Mouse (Mus musculus): ENCODE data around the gene Rpusd1. TPM values are rescaled to one million over a fixed set of nuclear protein-coding genes. Genes with fewer than 3 reads are reported as not detected.

Rpusd1 gene
- polyA plus RNA-seq, 1 experiment from 2014 or later, result 18.1 TPM

DNA sequence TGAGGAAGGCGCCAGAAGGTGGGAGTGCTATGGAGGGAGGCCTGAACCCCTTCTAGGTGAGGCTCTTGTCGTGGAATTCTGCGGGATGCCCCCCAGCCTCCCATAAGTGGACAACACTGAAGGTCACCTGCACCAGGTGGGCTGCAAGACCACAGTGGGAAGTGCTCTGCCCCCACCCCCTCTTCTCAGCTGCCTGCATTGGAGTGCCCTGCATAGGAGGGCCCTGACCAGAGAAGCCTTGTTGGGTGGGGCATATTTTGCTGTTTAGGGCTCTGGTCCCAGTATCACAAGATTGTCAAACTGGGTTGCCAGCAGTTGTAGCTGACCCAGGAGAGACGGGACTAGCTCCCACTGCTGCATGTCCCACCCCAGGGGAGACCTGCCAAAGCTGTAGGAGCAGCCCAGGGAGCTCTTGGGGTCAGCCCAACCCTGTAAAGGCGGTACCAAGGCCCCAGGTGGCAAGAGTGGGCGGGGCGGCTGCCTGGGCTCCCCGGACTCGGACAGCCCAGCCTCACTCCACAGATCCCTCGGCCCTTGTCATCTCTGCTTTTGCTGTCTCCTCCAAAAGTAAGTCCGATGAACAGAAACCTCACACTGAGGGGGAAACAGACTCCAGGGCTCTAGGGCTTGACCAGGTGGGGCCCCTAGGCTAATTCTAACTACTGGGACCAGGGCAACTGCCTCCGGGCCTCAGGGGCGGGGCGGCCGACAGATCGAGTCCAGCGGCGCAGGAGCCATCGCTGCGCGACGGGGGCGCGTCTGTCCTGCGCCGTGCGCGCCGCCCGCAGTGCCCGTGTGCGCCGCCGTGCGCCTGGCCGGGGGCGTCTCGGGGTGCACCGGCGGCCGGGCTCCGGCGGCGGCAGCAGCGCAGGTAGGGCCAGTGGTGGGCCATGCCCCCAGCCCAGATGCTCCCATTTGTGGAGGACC lies 10.5 kb upstream of the Rpusd1 start, which contains the start of gene Gng13:
Gng13 (plus strand) TSS at position 461 of the 927 bp plus-strand sequence.
- Histone ChIP-seq H3K9me3 (ENCODE audit: low read length) (no peaks in the 10 kb centered on the region), H3K27ac (ENCODE audit: low read length) (no peak within 1 kb of the TSS), H3K9ac (replicated peaks; ENCODE audit: low read depth) (no peak within 1 kb of the TSS), H3K4me1 (ENCODE audit: insufficient read depth, low read depth, low read length) (no peaks in the 10 kb centered on the region), H3K27me3 (replicated peaks; ENCODE audit: insufficient read depth, low read length) (0 out of 2 replicates have a peak, but pooled peaks cover 3% of the 10 kb centered on the region), H3K4me2 (replicated peaks; ENCODE audit: low read depth, low read length) (peak within 1 kb of the TSS; percentile 64), H3K4me3 (ENCODE audit: low read depth, low read length) (peak within 1 kb of the TSS; percentile 31), H3K36me3 (ENCODE audit: insufficient read depth, low read length) (no peaks in the 10 kb centered on the region)
- DNase-seq (ENCODE audit: low spot score) (peak; percentile 31), ATAC-seq (peak; percentile 67)
- 2% methylated on average over 38 of the region's 45 CpGs for WGBS
- TF ChIP-seq CTCF (IDR thresholded peaks at IDR 0.05), result no peak
- no peak for TF ChIP-seq EP300 (IDR thresholded peaks at IDR 0.05)

DNA sequence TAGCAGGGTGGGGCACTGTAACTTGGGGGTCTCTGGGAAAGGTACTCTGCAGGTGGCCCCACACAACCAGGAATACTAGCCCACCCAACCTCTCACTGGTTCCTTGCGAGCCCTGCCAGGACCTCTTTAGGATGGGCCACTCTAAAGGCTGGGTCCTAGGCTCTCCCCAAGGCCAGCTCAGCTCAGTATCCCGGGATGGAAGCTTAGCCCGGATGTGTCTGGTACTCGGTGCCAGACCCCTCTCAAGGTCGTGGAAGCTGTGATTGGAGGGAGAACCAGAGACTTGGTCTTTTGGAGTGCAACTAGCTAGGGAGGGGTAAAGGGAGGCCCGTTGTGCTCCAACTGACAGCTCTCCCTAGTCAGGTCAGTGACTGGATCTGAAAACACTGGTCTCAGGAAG lies 9.8 kb upstream of the Rpusd1 start:
- TF ChIP-seq CTCF (IDR thresholded peaks at IDR 0.05) (no peak), EP300 (IDR thresholded peaks at IDR 0.05) (no peak)
- H3K27me3 ChIP-seq (replicated peaks; ENCODE audit: insufficient read depth, low read length), result 0 out of 2 replicates have a peak, but pooled peaks cover 3% of the 10 kb centered on the region
- H3K4me3 ChIP-seq (ENCODE audit: low read depth, low read length), result peak overlapping the region; percentile 31; the same call in 1 of the 2 replicates
- H3K4me1 ChIP-seq (ENCODE audit: insufficient read depth, low read depth, low read length), result no peaks in the 10 kb centered on the region
- ATAC-seq (no peak), DNase-seq (ENCODE audit: low spot score) (no peak)
- no peaks in the 10 kb centered on the region for H3K36me3 ChIP-seq (ENCODE audit: insufficient read depth, low read length)
- no peak overlapping the region for H3K9ac ChIP-seq (replicated peaks; ENCODE audit: low read depth)
- H3K9me3 ChIP-seq (ENCODE audit: low read length), result no peaks in the 10 kb centered on the region
- no peak overlapping the region for H3K27ac ChIP-seq (ENCODE audit: low read length)
- peak overlapping the region; percentile 64 for H3K4me2 ChIP-seq (replicated peaks; ENCODE audit: low read depth, low read length)
- 8% methylated on average over 6 of the region's 6 CpGs for WGBS

DNA sequence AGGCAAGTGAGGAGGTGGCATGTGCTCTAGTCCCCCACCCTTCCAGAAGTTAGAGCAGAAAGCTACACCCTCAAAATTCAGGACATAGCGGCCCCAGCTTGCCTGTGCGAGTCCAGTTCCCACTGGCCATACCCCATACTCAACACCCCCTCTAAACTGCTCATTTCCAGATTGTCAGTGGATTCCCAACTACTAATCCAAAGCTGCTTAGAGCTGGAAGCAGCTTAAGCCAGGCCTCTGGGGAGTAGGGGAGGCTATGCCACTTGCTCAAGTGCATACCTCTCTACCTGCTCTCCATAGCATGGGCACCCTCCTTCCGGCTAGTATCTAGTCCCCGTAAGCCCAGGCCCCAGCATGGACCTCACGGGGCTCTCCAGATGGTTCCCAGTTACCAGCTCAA lies 6.0 kb upstream of the Rpusd1 start:
- H3K9ac ChIP-seq (replicated peaks; ENCODE audit: low read depth), result no peak overlapping the region
- H3K4me2 ChIP-seq (replicated peaks; ENCODE audit: low read depth, low read length), result no peak overlapping the region
- no peaks in the 10 kb centered on the region for H3K9me3 ChIP-seq (ENCODE audit: low read length)
- DNase-seq (ENCODE audit: low spot score), result no peak
- TF ChIP-seq CTCF (IDR thresholded peaks at IDR 0.05) (no peak), EP300 (IDR thresholded peaks at IDR 0.05) (no peak)
- WGBS, result 94% methylated on average over 5 of the region's 5 CpGs
- ATAC-seq, result no peak
- no peaks in the 10 kb centered on the region for H3K36me3 ChIP-seq (ENCODE audit: insufficient read depth, low read length)
- no peak overlapping the region for H3K27ac ChIP-seq (ENCODE audit: low read length)
- H3K4me1 ChIP-seq (ENCODE audit: insufficient read depth, low read depth, low read length), result peaks cover under 1% of the 10 kb centered on the region; the same call in 1 of the 2 replicates
- H3K4me3 ChIP-seq (ENCODE audit: low read depth, low read length), result no peak overlapping the region
- H3K27me3 ChIP-seq (replicated peaks; ENCODE audit: insufficient read depth, low read length), result 0 out of 2 replicates have a peak, but pooled peaks cover 3% of the 10 kb centered on the region

DNA sequence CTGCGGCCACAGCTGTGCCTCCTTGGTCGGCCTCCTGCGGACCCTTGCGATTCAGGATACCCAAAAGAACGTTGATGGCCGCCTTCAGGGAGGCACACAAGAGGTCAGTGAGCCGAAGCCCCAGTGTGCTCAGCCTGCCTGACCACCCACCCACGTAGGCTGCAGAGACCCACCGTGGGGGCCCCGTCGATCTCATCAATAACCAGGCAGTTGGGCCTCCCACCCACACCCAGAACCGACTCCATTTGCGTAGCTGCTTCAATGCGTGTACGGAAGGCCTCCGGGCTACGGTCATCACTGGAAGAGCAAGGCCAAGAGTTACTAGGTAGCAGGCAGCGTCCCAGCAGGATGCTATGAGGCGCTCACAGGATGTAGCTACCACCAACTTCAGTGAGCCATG lies 4.0 kb upstream of the Rpusd1 start:
- H3K4me1 ChIP-seq (ENCODE audit: insufficient read depth, low read depth, low read length), result peaks cover 14% of the 10 kb centered on the region; the same call in 1 of the 2 replicates
- no peak overlapping the region for H3K4me3 ChIP-seq (ENCODE audit: low read depth, low read length)
- WGBS, result 95% methylated on average over 19 of the region's 19 CpGs
- no peaks in the 10 kb centered on the region for H3K27me3 ChIP-seq (replicated peaks; ENCODE audit: insufficient read depth, low read length)
- no peak for ATAC-seq
- H3K9me3 ChIP-seq (ENCODE audit: low read length), result no peaks in the 10 kb centered on the region
- DNase-seq (ENCODE audit: low spot score), result no peak
- no peaks in the 10 kb centered on the region for H3K36me3 ChIP-seq (ENCODE audit: insufficient read depth, low read length)
- H3K27ac ChIP-seq (ENCODE audit: low read length), result no peak overlapping the region
- no peak overlapping the region for H3K9ac ChIP-seq (replicated peaks; ENCODE audit: low read depth)
- H3K4me2 ChIP-seq (replicated peaks; ENCODE audit: low read depth, low read length), result no peak overlapping the region
- TF ChIP-seq CTCF (IDR thresholded peaks at IDR 0.05) (no peak), EP300 (IDR thresholded peaks at IDR 0.05) (no peak)

DNA sequence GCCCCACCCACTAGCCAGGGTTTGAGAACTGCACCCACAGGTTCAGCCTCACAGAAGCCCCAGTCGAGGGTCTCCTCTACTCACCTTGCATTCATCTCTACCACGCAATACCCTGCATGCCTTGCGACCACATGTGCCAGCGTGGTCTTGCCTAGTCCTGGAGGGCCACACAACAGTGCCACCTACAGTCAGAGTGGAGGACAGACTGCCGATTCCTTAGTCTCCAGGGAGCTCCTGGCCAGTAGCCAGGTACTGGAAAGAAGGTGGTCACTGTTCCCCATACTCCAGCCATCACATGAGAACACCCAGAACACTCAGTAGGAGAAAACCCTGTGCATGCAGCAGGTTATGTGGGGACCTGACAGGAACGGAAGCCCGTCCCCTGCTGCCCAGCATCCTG lies 3.6 kb upstream of the Rpusd1 start:
- H3K4me2 ChIP-seq (replicated peaks; ENCODE audit: low read depth, low read length), result no peak overlapping the region
- no peak overlapping the region for H3K27ac ChIP-seq (ENCODE audit: low read length)
- ATAC-seq, result no peak

DNA sequence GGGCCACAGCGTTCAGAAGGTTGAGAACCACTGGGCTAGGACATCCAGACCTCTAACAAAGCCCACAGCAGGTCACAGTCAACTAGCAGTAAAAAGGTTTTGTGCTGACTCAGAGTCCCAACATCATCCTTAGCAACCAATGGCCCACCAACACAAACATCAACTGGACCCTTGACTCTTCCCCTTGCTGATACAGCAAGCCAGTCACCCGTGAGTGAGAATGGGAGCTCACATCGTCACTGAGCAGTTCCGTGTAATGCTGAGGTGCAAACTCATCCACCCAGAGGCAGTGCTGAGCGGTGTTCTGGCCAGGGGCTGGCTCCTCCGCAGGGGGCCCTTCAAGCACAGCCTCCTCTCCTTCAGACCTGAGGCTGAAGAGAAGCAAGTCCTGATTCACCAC lies 2.2 kb upstream of the Rpusd1 start:
- DNase-seq (ENCODE audit: low spot score), result no peak
- Histone ChIP-seq H3K4me1 (ENCODE audit: insufficient read depth, low read depth, low read length) (peaks cover 14% of the 10 kb centered on the region; the same call in 1 of the 2 replicates), H3K4me3 (ENCODE audit: low read depth, low read length) (no peak overlapping the region), H3K27me3 (replicated peaks; ENCODE audit: insufficient read depth, low read length) (no peaks in the 10 kb centered on the region), H3K36me3 (ENCODE audit: insufficient read depth, low read length) (no peaks in the 10 kb centered on the region), H3K27ac (ENCODE audit: low read length) (no peak overlapping the region), H3K9ac (replicated peaks; ENCODE audit: low read depth) (no peak overlapping the region), H3K9me3 (ENCODE audit: low read length) (no peaks in the 10 kb centered on the region), H3K4me2 (replicated peaks; ENCODE audit: low read depth, low read length) (no peak overlapping the region)
- TF ChIP-seq CTCF (IDR thresholded peaks at IDR 0.05), result no peak
- no peak for TF ChIP-seq EP300 (IDR thresholded peaks at IDR 0.05)
- 90% methylated on average over 6 of the region's 6 CpGs for WGBS
- no peak for ATAC-seq

More for the DNA sequence above, 3.6 kb upstream of the Rpusd1 start:
- Histone ChIP-seq H3K4me1 (ENCODE audit: insufficient read depth, low read depth, low read length) (peaks cover 14% of the 10 kb centered on the region; the same call in 1 of the 2 replicates), H3K4me3 (ENCODE audit: low read depth, low read length) (no peak overlapping the region), H3K9ac (replicated peaks; ENCODE audit: low read depth) (no peak overlapping the region), H3K9me3 (ENCODE audit: low read length) (no peaks in the 10 kb centered on the region), H3K36me3 (ENCODE audit: insufficient read depth, low read length) (no peaks in the 10 kb centered on the region), H3K27me3 (replicated peaks; ENCODE audit: insufficient read depth, low read length) (no peaks in the 10 kb centered on the region)
- 73% methylated on average over 7 of the region's 7 CpGs for WGBS
- TF ChIP-seq EP300 (IDR thresholded peaks at IDR 0.05) (no peak), CTCF (IDR thresholded peaks at IDR 0.05) (peak; percentile 18)
- DNase-seq (ENCODE audit: low spot score), result no peak

Data from lung, postnatal 0 days (tissue).